Mouse (Mus musculus) cerebellum, postnatal 14 days (tissue): ENCODE results near the gene Recql5.

ENCODE experiments used
- DNase-seq, 2 experiments: peaks; one replicate each; pipeline ENCODE4 v3.0.0; 2021; ENCODE audit warnings: mixed read lengths in 2 of 2

Gene Recql5

DNA sequence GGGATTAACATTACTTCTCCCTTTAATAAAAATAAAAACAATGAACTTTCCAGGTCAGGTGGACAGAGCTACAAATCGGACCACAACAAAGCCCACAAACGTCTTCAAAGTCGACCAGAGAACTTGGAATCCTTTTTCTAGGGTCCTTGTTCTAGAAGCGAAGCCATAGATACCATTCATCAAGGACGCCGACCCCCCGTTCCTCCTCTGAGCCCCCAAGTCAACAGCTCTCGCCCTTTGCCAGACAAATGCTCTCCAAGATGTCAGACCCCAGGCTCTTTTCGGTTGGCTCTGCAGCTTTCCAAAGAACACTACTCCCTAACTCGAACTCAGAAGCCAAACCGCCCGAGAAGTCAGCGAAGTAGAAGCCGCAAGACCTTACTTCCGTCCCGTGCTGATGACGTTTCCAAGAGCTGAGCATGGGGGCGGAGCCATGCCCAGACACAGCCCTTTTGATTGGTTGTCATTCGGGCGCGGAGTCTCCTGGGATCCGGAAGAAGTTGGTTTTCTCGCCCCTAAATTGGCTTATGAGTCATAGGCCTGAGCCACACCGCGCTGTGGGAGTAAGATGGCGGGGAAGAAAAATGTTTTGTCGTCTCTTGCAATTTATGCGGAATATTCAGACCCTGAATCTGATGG lies at the start of gene Recql5, which contains the start of gene Sap30bp:
Gene Recql5 (minus strand): TSS at position 370 of the 639 bp plus-strand sequence.
Gene Sap30bp (plus strand): TSS at position 175 of the 639 bp plus-strand sequence.
- DNase-seq = peak; percentile 98

DNA sequence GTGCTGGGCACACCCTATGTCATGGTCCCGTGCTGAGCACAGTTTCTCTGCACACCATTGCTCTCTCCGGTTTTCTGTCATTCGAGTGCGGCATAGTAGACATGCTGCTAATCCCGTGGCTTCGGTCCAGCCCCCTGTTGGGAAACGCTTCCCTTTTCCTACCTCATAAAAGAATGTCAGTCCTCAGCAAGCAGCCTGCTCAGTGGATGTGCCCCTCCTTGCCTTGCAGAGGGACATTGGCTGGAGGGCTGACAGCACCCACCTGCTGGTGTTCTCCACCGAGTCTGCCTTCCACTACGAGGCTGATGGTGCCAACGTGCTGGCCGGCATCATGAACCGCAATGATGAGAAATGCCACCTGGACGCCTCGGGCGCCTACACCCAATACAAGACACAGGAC lies 49.2 kb upstream of the Recql5 start:
- peak; percentile 76 to 78 for DNase-seq

DNA sequence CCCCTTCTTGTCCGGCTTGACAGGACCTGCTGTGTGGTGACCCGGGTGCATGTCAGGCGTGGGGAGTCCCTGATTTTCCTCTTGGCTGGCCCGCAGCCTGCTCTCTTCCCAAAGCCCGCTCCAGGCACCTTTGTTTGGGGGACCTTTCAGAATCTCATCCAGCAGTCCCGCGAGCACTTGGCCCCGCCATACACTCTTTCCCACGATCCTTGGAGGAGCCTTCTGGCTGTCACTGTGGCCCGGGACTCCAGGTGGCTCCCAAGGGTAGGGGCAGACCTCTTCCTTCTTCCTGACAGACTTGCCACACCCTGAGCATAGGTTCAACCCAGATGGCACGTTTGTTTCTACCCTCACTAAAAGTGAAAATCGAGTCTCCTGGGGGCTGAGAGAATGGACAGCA lies 42.3 kb upstream of the Recql5 start:
- DNase-seq = no peak

DNA sequence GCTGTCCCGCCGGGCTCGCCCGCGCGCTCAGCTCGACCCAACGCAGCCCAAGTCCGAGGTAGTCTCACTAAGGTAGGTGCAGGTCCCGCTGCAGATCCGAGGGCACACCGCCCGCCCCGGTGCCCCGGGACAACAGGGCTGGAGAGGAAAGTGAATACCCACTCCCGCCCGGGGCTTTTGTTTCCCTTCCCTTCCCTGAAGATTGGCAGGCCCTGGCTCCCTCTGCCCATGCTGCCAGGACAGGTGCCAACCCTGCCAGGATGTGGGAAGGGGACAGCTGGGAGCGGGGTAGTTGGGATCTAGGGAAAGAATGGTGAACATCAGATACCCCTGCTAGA lies 41.8 kb upstream of the Recql5 start:
- peak; percentile 52 to 63 for DNase-seq

DNA sequence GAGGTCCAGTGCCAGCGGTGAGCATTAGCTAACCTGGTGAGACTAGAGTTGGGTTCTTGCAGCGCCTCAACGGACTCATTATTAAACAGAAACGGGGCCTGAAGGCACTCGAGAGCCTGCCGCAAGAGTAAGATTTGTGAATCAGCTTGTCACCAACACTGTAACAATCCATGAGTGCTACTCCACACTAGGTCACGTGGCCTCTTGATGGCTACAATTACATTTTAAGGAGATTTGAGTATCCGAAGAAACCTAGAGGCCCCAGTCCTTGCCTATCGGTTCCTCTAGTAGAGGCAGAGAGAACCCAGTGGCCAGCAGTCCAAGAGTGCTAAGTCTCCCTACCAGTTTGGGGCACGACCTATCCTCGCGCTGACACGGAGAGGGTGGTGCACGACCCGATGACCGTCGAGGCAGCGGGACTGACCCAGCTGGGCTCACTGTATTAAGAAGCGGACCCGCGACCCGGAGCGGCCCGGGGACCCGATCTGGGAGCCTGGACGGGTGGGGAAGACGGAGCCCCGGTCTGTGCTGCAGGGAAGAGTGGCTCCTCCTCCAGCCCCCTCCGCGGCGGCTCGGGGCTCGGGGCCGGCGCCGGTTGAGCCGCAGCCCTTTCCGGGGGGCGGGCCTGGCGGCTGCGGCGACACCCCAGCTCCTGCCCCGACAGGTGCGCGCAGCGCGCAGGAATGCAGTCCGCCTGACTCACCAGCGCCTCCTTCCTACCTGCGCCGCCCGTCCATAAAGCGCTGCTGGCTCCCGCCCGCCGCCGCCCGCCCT lies 41.2 kb upstream of the Recql5 start, which contains the start of gene Itgb4:
Gene Itgb4 (plus strand): TSS at position 401 of the 774 bp plus-strand sequence.
- DNase-seq = peak; percentile 42 to 45

GRCm38 (mm10) chr11:115971016-115971415 lies 37.7 kb upstream of the Recql5 start:
- DNase-seq = no peak

- no peak for DNase-seq
Measured at GRCm38 (mm10) chr11:115970006-115970673, 36.9 kb upstream of the Recql5 start.

DNA sequence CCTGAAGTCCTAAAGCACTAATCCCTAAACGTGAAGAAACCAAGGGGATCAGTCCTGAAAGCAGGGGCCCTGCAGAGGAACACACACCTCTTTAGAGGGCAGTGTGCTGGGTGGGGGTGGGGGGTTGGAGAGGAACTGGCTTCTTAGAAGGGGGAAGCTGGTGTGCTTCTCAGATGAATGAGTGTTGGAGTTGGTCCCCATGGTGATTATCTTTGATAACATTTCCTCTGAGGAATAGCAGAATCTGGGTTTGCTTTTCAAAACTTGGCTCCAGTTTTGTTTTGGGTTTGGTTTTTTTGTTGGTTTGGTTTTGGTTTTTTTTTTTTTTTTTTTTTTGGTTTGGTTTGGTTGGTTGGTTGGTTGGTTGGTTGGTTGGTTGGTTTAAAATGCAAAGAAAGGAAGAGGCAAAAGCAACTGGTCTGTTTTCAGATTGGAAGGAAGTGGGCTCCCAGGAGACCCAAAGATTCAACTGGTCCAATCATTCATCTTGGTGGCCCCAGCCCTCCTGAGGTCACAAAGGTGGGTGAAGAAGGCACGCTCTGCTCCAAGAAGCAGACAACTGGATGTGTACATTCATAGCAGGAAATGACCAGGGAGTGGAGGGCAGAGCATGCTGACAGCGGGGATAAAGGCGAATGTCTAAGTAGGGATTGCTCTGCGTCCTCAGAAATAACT lies 35.6 kb upstream of the Recql5 start:
- no peak for DNase-seq

DNA sequence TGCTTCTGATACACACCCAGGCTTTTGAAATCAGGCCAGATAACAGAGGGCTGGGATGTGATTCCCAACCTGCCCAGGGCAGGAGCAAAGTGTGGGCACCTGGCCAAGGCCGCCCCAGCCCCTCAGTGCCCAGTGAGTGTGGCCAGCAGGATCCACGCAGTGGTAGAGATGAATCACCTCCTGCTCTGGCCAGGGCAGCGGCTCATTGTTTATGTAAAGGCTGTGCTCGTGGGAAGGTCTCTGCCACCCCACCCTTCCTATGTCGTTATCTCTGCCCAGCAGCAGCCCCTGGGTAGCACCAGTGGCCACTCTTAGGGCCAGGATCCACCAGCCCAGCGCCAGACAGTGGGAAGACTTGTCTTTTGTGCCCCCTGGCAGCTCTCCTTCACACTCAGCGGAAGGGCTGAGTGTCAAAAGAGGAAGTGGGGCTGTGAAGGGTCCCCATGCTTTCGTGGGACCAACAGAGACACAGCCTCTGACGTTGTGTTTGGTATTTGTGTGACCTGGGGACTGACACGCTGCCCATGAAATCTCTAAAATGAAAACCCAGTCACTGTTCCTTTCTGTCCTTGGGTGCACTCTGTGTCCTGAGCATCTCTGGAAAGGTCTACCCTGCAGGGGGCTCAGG lies 31.8 kb upstream of the Recql5 start:
- DNase-seq = no peak

- no peak for DNase-seq
Measured at GRCm38 (mm10) chr11:115962651-115963412, 29.6 kb upstream of the Recql5 start.

DNA sequence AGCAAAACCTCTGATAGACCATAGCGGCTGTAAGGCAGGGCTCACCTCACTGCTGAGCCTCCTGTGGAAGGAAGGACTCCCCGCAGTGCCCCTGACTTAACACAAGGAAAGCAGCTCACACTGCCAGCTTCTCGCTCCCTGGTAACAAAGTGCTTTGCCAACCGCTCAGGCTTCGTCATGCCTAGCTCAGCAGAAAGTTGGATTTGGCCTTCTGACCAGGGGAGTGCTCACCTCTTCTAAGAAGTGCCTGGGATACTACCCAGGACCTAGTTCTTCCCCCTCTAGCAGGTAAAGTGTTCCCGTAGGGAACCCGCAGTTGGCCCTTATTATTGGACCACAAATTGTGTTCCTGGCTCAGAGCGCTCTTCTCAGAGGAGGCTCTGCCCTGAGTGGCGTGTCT lies 25.7 kb upstream of the Recql5 start:
- DNase-seq = peak in 1 of 2 experiments; percentile 15

DNA sequence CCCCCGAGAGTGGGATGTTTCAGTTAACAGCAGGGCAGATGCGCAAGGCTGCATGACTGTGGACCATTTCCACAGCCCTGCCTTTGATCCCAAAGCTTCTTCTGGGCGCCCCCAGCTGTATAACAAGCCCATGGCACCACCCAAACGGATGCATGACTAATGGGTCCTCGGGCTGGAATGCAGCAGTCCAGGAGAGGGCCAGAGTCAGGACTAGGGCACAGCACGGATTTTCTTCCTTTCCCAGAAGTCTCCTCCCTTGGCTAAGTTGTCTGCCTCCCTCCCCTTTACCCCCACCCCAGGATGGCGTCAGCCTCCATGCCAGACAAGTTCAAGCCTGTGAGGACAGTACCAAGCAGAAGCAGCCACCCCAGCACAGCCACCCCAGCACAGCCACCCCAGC lies 24.7 kb upstream of the Recql5 start:
- DNase-seq = no peak

- DNase-seq = no peak
Measured at GRCm38 (mm10) chr11:115956453-115956852, 23.2 kb upstream of the Recql5 start.

DNA sequence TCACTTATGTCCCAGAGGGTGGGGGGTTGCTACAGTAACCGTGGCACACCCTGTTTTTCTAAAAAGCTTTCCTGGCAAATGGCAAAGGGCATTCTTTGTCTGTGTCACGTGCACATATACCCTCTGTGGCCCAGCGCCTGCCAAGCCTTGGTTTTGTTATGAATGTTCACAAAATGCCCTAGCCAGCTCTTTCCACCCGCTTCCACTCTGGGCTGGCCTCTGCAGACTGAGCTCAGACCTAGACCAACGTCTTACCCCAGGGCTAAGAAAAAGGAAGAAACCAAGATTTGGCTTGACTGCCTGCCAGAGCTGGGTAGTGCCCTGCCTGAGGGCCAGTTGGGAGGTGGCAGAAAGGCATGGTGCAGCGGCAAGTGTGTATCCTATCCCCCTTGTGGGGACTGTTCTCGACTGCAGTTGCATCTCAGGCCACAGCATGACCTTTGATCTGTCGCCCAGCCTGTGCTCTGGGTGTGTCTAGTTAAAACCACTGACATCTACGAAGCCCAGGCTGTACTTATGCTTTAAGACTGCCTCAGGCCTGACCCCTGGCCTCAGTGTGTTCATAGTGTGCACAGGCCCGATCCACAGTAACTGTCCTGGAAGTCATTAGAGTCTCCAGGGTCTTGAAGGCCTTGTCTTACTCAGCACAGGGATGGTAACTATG lies 22.1 kb upstream of the Recql5 start:
- DNase-seq = no peak

DNA sequence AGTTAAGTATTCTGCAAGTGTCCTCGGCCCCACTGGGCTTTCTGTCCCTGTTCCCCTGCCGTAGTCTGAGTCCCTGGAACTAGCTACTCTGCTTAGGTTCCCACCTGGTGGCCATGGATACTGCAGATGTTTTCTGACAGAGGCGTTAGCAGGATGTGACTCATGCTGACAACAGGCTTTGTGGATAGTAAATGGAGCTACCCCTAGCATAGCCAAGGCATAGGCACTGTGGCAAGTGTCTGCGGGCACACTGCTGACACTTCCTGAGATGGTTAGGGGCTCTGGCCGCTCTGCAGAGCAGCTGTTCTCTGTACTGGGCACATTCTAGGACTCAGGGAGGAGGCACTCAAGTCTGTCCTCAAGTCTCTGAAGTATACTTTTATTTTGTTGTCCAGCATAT lies 21.4 kb upstream of the Recql5 start:
- DNase-seq = no peak

GRCm38 (mm10) chr11:115950719-115951118 lies 17.4 kb upstream of the Recql5 start:
- no peak for DNase-seq

- DNase-seq = no peak
Measured at GRCm38 (mm10) chr11:115948316-115948715, 15.0 kb upstream of the Recql5 start.

- DNase-seq = no peak
Measured at GRCm38 (mm10) chr11:115946221-115946828, 13.0 kb upstream of the Recql5 start.

DNA sequence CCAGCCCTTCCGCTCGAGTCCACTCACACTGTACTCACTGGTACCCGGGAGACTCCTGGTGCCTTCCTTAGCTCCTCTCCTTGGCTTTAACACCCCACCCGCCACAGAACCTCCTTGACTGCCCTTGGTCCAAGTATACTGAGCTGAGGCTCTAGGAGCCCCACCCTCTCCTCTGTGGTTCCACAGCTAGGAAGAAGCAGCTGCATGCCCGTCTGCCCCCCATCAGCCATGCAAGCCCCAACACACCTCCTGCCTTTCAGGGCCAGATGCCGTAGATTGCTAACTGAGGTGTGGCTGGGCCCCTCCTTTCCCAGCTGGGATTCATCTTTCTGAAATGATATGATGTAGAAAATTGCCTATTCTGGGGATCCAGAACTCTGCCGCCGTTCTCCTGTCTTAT lies 12.0 kb upstream of the Recql5 start:
- DNase-seq = no peak

DNA sequence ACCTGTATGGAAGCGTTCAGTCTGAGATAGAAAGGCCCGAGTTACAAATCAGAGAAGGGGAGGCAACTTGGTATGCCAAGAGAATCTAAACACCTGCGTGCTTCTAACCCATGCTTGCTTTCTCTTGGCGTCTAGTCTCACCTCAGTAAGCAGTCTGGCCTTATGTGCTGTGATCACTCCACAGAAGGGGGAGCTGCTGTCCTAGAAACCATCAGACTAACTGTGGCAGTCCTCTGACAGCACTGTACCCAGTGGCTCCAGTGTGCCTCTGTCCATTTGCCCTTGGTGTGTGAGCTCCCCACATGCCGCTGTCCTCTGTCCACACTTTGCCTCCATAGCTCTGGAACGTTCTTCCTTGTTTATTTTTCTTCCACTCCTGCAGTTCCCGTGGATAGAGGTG lies 8.7 kb upstream of the Recql5 start:
- no peak for DNase-seq
